Mouse (Mus musculus): ENCODE measurements around the gene Ssh1. TPM values are rescaled to one million over a fixed set of nuclear protein-coding genes. Genes with fewer than 3 reads are reported as not detected.

The Ssh1 gene
- polyA plus RNA-seq (2016; fragmentation: Nextera tagmentation; extraction: Ambion mirVana), result 15.6 and 17.9 TPM in 2 replicates

DNA sequence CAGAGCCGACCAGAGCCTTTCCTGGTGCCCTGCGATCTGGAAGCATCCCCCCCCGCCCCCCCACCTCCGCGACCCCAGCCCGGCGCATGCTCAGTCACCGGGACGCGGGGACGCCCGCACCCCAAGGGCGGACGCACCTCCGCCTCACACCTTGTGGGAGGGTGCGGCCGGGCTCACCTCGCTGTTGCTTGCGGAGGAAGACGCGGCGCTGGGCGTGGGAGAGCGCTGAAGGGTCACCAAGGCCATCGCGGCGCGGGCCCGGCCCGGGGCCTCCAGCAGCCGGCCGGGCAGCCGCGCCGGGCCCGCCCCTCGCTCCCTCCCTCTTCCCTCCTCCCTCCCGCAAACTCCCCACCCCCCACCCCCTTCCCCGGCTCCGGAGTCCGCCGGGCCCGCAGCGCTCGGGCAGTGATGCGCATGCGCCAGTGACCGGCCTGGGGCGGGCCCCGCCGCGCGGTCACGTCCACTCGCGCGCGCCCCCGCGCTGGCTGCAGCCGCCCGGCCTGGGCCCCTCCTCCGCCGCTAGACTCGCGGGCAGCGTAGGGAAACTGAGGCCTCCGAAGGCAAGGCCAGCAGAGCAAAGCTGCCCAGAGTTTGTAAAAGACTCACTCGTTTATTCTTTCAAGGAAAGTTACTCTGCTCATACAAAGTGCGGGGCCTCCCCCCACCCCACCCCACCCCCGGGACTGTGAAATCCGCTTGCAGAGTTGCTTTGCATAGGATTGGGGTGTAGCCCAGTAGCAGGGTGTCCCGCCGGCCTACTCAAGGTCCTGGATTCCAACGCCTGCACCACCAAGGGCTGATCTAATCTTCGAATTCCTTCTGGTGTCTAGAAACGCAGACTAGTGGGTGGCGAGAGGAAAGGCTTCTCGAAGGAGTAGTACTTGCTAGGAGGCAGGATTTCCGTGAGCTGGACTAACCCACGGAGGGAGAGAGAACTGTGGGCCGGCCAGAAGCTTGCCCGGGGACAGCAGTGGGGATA is at the start of gene Ssh1:
Ssh1 (minus strand) TSS at position 408 of the 979 bp plus-strand sequence.
- no peaks in the 10 kb centered on the region for H3K27me3 ChIP-seq (replicated peaks; ENCODE audit: low read depth, poor library complexity, severe bottlenecking)
- H3K4me3 ChIP-seq, result peak within 1 kb of the TSS; percentile 87
- H3K9me3 ChIP-seq, result no peaks in the 10 kb centered on the region
- under 1% methylated on average over 81 of the region's 83 CpGs for WGBS
- H3K4me1 ChIP-seq, result peaks cover 48% of the 10 kb centered on the region
- DNase-seq (ENCODE audit: low spot score), result peak; percentile 96
- peak within 1 kb of the TSS; percentile 98 for H3K27ac ChIP-seq (replicated peaks)
- peaks cover 12% of the 10 kb centered on the region for H3K36me3 ChIP-seq (replicated peaks)

DNA sequence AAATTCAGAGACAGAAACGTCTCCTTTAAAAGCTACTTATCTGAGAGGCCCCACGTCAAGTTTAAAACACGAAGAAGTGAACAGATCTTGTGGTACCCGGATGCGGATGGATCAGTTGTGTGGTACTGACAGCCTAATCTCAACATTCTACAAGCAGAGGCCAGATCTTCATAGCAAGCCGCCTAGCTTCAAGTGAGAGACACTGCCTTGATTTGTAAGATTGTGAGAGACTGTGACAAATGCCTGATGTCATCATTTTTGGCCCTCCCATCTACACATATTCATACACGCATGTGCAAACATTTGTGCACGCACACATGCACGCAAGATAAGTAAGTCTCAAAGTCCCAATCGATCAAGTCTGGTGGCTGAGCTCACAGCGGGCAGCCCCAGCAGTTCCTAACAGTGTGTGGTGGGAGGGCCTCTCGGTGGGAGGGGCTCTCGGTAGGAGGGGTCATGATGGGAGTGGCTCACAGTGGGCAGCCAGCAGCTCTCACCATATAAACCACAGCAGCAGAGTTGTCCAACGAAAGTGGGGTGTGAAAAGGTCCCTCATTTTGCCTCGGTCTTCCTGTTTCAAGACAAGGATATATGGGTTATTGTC is 47.7 kb upstream of the Ssh1 start:
- H3K4me1 ChIP-seq, result peaks cover 20% of the 10 kb centered on the region

DNA sequence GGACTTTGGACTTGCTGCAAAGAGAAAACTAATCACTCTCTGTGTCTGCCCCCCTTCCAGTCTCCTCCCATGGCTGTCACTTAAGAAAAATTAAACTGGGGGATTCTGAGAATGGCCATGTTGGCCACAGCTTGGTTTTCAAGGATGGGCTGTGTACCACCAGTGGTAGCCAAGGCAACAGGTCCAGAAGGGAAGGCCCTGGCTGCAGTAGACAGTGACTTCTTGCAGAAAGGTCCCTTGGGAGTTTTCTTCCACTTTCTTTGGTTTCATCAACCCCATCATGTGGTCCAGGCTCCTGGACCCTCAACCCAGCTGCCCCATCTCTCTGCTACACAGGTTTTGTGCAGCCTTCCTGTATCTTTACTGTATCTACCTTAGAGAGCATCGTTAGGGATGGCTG is 47.2 kb upstream of the Ssh1 start:
- Histone ChIP-seq H3K27ac (replicated peaks) (no peak overlapping the region), H3K36me3 (replicated peaks) (no peaks in the 10 kb centered on the region), H3K4me1 (peaks cover 25% of the 10 kb centered on the region), H3K27me3 (replicated peaks; ENCODE audit: low read depth, poor library complexity, severe bottlenecking) (0 out of 2 replicates have a peak, but pooled peaks cover 8% of the 10 kb centered on the region), H3K4me3 (no peak overlapping the region), H3K9me3 (no peaks in the 10 kb centered on the region)
- DNase-seq (ENCODE audit: low spot score), result no peak
- 74% methylated on average over 1 of the region's 1 CpGs for WGBS

More for the DNA sequence above, 47.7 kb upstream of the Ssh1 start:
- Histone ChIP-seq H3K9me3 (no peaks in the 10 kb centered on the region), H3K36me3 (replicated peaks) (no peaks in the 10 kb centered on the region), H3K27ac (replicated peaks) (no peak overlapping the region), H3K4me3 (peak overlapping the region; percentile 26; the same call in 1 of the 2 replicates), H3K27me3 (replicated peaks; ENCODE audit: low read depth, poor library complexity, severe bottlenecking) (0 out of 2 replicates have a peak, but pooled peaks cover 8% of the 10 kb centered on the region)
- WGBS, result 26% methylated on average over 15 of the region's 15 CpGs
- peak; percentile 51 for DNase-seq (ENCODE audit: low spot score)

DNA sequence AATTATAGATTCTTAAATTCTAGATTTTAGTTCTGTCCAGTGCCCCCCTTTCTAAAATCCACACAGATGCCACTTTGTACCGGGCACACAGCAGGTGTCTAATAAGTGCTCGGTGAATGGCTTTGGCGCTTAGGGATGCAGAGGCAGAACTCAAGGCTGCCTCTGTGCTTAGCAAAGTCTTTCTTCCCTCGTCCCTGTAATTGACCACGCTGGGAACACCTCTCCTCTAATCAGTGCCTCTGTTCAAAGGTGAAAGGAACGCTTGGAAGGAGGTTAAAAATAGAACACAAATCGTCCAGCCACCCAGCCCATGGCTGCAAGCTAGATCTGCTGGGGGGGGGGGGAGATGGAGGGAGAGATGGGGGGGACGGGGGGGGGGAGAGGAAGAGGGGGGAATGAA is 46.8 kb upstream of the Ssh1 start:
- H3K4me3 ChIP-seq, result no peak overlapping the region
- 0 out of 2 replicates have a peak, but pooled peaks cover 8% of the 10 kb centered on the region for H3K27me3 ChIP-seq (replicated peaks; ENCODE audit: low read depth, poor library complexity, severe bottlenecking)
- no peaks in the 10 kb centered on the region for H3K9me3 ChIP-seq
- H3K4me1 ChIP-seq, result peaks cover 29% of the 10 kb centered on the region
- DNase-seq (ENCODE audit: low spot score), result no peak
- no peak overlapping the region for H3K27ac ChIP-seq (replicated peaks)
- 26% methylated on average over 8 of the region's 8 CpGs for WGBS
- H3K36me3 ChIP-seq (replicated peaks), result no peaks in the 10 kb centered on the region

DNA sequence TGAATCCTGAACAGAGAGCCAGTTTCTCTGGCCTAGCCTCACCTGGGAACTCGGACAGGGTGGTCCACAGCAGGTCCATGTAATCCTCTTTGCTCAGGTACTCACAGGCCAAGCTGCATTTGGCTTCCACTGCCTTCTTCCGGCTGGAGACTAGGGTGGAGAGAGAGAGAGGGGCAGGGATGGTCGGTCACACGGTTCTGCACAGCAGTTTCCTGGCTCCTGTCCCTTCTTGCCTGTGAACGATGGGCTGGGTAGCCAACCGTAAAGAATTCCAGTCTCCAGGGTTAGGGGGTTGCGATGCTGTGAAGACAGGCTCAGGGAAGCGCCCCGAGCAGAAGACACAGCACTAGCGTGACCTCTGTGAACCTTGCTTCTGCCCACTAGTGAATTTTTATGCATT is 41.4 kb upstream of the Ssh1 start:
- H3K36me3 ChIP-seq (replicated peaks), result no peaks in the 10 kb centered on the region
- no peaks in the 10 kb centered on the region for H3K27me3 ChIP-seq (replicated peaks; ENCODE audit: low read depth, poor library complexity, severe bottlenecking)
- peaks cover 20% of the 10 kb centered on the region for H3K4me1 ChIP-seq
- peaks cover 4% of the 10 kb centered on the region; the same call in 1 of the 2 replicates for H3K9me3 ChIP-seq
- H3K27ac ChIP-seq (replicated peaks), result no peak overlapping the region
- H3K4me3 ChIP-seq, result no peak overlapping the region
- 46% methylated on average over 10 of the region's 10 CpGs for WGBS
- DNase-seq (ENCODE audit: low spot score), result no peak

DNA sequence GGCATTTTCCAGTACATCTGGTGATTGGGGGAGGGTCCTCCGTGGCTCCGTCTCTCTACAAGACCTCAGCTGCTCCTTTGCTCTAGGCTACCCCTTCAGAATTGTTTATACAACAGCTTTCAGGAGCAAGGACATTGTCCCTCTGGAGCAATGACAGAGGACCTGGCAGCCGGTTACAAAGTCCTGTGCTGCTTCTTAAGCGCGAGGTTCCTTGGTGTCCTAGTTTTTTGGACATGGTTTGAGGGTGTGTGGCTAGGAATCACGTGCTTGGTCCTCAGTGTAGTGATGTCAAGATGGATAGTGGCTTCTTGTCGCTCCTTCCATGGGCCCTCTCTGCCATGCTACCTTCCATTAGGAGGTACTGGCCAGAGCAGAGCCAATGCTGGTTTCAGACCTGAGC is 40.7 kb upstream of the Ssh1 start:
- WGBS, result 87% methylated on average over 7 of the region's 7 CpGs
- Histone ChIP-seq H3K36me3 (replicated peaks) (no peaks in the 10 kb centered on the region), H3K27ac (replicated peaks) (no peak overlapping the region)

DNA sequence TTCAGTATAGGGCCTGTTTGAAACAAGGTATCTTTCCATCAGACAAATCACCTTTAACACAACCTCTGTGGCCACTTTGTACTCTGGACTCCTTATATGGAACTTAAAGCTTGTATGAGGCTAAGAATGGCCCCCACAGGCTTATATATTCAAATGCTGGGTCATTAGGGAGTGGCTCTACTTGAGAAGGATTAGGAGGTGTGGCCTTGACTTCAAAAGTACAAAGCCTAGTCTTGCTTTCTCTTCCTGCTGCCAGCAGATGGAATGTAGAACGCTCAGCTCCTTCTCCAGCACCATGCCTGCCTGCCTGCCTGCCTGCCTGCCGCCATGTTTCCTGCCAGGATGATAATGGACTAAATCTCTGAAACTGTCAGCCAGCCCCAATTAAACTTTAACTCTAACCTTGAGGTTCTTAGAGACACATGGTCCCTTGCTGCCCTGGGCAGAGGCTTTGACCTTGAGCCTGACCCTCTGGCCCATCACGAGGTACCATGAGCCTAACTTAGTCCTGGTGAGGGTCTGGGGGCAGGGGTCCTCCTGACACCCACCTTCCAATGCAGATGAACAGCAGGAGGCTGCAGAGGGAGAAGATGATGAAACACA is 38.6 kb upstream of the Ssh1 start:
- H3K4me1 ChIP-seq, result peaks cover 33% of the 10 kb centered on the region
- no peak overlapping the region for H3K27ac ChIP-seq (replicated peaks)
- WGBS, result 89% methylated on average over 3 of the region's 3 CpGs
- DNase-seq (ENCODE audit: low spot score), result no peak
- no peaks in the 10 kb centered on the region for H3K27me3 ChIP-seq (replicated peaks; ENCODE audit: low read depth, poor library complexity, severe bottlenecking)
- peaks cover 4% of the 10 kb centered on the region; the same call in 1 of the 2 replicates for H3K9me3 ChIP-seq
- H3K36me3 ChIP-seq (replicated peaks), result no peaks in the 10 kb centered on the region
- no peak overlapping the region for H3K4me3 ChIP-seq

More for the DNA sequence above, 40.7 kb upstream of the Ssh1 start:
- DNase-seq (ENCODE audit: low spot score), result no peak
- H3K9me3 ChIP-seq, result peaks cover 4% of the 10 kb centered on the region; the same call in 1 of the 2 replicates
- H3K4me1 ChIP-seq, result peaks cover 24% of the 10 kb centered on the region
- no peaks in the 10 kb centered on the region for H3K27me3 ChIP-seq (replicated peaks; ENCODE audit: low read depth, poor library complexity, severe bottlenecking)
- no peak overlapping the region for H3K4me3 ChIP-seq

DNA sequence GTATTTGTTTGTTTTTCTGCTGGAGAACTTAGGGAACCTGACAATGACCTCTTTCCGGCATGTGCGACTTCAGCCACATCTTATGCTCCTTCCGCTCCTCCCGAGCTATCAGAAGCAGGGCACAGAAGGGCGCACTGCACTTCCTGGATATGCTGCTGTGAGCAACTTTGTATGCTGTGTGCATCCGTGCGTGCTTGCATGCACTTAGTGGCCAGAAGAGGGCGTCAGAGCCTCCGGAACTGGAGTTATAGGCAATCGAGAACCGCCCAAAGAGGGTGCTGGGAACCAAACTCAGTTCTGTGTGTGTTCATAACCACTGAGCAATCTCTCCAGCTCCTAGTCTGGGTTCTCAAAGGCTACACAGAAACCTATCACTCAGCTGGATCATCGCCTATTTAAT is 37.0 kb upstream of the Ssh1 start:
- Histone ChIP-seq H3K27ac (replicated peaks) (no peak overlapping the region), H3K27me3 (replicated peaks; ENCODE audit: low read depth, poor library complexity, severe bottlenecking) (no peaks in the 10 kb centered on the region), H3K9me3 (peaks cover 4% of the 10 kb centered on the region; the same call in 1 of the 2 replicates), H3K4me1 (peaks cover 20% of the 10 kb centered on the region), H3K36me3 (replicated peaks) (no peaks in the 10 kb centered on the region), H3K4me3 (no peak overlapping the region)
- no peak for DNase-seq (ENCODE audit: low spot score)
- 90% methylated on average over 12 of the region's 12 CpGs for WGBS

DNA sequence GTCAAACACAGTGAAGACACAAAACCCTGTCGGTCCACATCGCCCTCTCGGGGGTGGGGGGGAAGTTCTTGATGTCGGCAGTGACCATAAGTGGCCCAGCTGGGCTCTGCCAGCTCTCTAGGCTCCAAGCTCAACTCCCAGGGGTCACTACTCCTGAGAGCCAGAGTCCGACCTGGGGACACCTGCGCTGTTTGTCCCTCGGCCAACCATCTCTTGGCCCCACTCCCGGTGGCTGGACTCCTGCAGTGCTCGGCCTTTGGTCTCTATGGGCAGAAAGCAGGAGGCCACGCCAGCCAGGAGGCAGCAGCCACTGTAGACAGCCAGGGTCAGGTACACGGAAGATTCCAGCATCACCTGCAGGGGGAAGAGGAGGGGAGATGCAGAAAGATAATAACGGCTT is 34.4 kb upstream of the Ssh1 start:
- Histone ChIP-seq H3K4me3 (no peak overlapping the region), H3K4me1 (peaks cover 23% of the 10 kb centered on the region), H3K27me3 (replicated peaks; ENCODE audit: low read depth, poor library complexity, severe bottlenecking) (no peaks in the 10 kb centered on the region), H3K36me3 (replicated peaks) (no peaks in the 10 kb centered on the region), H3K27ac (replicated peaks) (no peak overlapping the region), H3K9me3 (peaks cover 4% of the 10 kb centered on the region; the same call in 1 of the 2 replicates)
- no peak for DNase-seq (ENCODE audit: low spot score)
- WGBS, result 90% methylated on average over 12 of the region's 12 CpGs

DNA sequence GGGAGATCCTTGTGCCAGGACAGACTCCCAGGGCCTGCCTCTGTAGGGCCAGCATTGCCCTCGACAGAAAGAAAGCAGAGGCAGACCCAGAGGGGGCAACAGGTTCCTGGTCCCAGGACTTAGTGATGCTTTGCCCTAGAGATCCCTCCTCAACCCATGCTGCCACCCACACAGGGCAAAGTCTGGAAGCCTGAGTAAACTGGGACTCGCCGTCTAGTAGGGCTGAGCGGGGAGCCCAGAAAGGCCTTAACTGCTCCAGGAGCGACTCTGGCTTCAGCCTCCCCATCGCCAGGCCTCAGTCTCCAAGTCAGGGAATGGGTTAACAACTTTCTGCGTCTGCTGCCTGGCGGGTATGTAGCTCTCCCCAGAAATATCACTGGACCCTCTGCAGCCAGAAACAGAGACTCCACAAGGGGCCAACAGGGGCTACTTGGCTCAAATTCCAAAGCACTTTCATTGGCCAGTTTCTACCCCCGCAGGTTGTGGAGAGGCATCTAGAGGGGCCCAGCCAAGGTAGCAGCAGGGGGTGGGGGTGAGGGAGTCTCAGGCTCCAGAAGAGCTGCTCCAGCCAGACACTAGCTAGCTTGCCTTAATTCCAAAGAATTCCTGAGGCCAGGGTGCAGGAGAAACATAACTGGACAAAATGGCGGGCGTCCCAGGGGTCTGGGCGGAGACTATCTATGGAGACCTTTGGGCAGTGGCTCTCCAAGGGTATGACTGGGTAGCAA is 33.7 kb upstream of the Ssh1 start:
- no peaks in the 10 kb centered on the region for H3K36me3 ChIP-seq (replicated peaks)
- 88% methylated on average over 12 of the region's 12 CpGs for whole genome bisulfite sequencing

DNA sequence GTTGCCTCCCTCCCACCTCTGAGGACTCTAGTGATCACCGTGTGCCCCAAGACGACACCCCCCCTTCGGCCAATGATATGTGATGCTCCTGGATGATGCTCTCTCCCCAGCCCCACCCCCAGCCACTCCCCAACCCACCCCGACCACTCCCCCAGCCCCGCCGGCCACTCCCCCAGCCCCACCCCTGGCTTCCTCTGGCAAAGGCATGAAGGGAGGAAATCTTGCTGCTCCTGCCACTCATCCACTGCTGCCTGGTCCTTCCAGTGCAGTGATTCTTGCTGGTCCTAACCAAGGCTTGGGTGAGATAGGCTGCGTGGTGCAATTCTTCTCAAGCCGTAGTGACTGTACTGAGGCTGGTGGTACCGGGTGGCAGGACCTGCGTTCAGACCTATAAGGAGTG is 31.2 kb upstream of the Ssh1 start:
- Histone ChIP-seq H3K36me3 (replicated peaks) (no peaks in the 10 kb centered on the region), H3K27ac (replicated peaks) (no peak overlapping the region), H3K9me3 (no peaks in the 10 kb centered on the region), H3K4me3 (peak overlapping the region; percentile 8), H3K27me3 (replicated peaks; ENCODE audit: low read depth, poor library complexity, severe bottlenecking) (no peaks in the 10 kb centered on the region), H3K4me1 (peaks cover 20% of the 10 kb centered on the region)
- DNase-seq (ENCODE audit: low spot score), result peak; percentile 67
- WGBS, result 12% methylated on average over 10 of the region's 10 CpGs

More for the DNA sequence above, 33.7 kb upstream of the Ssh1 start:
- Histone ChIP-seq H3K4me3 (no peak overlapping the region), H3K9me3 (peaks cover 3% of the 10 kb centered on the region; the same call in 1 of the 2 replicates), H3K27me3 (replicated peaks; ENCODE audit: low read depth, poor library complexity, severe bottlenecking) (no peaks in the 10 kb centered on the region), H3K27ac (replicated peaks) (no peak overlapping the region), H3K4me1 (peaks cover 23% of the 10 kb centered on the region)
- DNase-seq (ENCODE audit: low spot score), result no peak

DNA sequence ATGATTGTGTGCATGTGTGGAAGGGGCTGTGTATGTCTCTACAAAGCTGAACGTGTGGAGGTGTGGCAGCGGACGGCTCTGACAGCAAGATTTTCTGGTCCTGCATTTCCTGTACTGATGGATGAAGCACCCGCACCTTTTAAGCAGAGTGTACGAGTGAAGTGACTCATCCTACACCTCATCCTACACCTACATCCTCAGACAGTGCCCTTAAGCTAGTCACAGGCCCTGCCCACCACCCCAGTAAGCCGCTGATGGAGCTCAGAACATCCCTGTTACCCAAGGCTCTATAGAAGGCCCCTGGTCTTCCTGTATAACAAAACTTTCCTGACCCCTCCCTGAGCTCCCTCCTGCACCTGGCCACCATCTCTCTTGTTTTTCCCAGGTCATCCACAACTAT is 30.7 kb upstream of the Ssh1 start:
- Histone ChIP-seq H3K4me3 (peak overlapping the region; percentile 8), H3K9me3 (no peaks in the 10 kb centered on the region), H3K36me3 (replicated peaks) (no peaks in the 10 kb centered on the region), H3K4me1 (peaks cover 22% of the 10 kb centered on the region), H3K27ac (replicated peaks) (no peak overlapping the region), H3K27me3 (replicated peaks; ENCODE audit: low read depth, poor library complexity, severe bottlenecking) (no peaks in the 10 kb centered on the region)
- DNase-seq (ENCODE audit: low spot score), result no peak
- WGBS, result 65% methylated on average over 6 of the region's 6 CpGs

All from embryonic facial prominence, embryonic 10.5 days (tissue).